Mouse (Mus musculus): ENCODE results near the gene Vil1. TPM values are rescaled to one million over a fixed set of nuclear protein-coding genes. Genes with fewer than 3 reads are reported as not detected.

Vil1 gene
- total and polyA plus RNA-seq, 2 experiments, result 0.18 to 0.26 TPM

GRCm38 (mm10) chr1:74385064-74385463, 24.1 kb upstream of the Vil1 start:
- 93% methylated on average over 10 of the region's 10 CpGs for WGBS
- H3K4me1 ChIP-seq (ENCODE audit: control insufficient read depth, insufficient read depth, low read length), result peaks cover 10% of the 10 kb centered on the region
- DNase-seq (ENCODE audit: extremely low read depth, low read depth, low spot score), result no peak

DNA sequence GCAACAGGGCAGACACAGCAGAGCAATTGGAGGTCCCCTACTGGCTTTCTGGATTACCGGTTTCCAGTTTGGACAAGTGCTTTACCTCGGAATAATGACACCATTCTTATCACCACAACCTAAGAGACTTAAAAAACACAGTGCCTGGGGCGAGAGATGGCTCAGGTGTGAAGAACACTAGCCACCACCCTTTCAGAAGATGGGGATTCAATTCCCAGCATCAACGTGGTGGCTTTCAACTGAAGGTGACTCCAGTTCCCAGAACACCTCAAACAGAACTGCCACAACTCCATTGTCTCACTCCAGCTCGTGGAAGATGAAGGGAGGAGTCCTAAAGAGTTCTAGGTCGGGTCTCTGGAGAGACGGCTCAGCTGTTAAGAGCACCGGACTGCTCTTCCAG, 23.6 kb upstream of the Vil1 start:
- TF ChIP-seq POLR2A (IDR thresholded peaks at IDR 0.05; ENCODE audit: extremely low read depth, insufficient read depth, low read length), result no peak
- no peak for TF ChIP-seq CTCF (IDR thresholded peaks at IDR 0.05; ENCODE audit: low read depth, low read length)
- 92% methylated on average over 8 of the region's 8 CpGs for WGBS
- Histone ChIP-seq H3K4me3 (ENCODE audit: insufficient read depth, low read depth, low read length) (no peak overlapping the region), H3K79me2 (ENCODE audit: control insufficient read depth, insufficient read depth, low read length) (no peaks in the 10 kb centered on the region), H3K36me3 (ENCODE audit: control insufficient read depth, insufficient read depth, low read length) (no peaks in the 10 kb centered on the region), H3K4me1 (ENCODE audit: control insufficient read depth, insufficient read depth, low read length) (peaks cover 10% of the 10 kb centered on the region), H3K27me3 (ENCODE audit: control insufficient read depth, insufficient read depth, low read length) (no peaks in the 10 kb centered on the region), H3K27ac (replicated peaks; ENCODE audit: insufficient read depth, low read depth, low read length) (no peak overlapping the region), H3K9ac (ENCODE audit: low read depth, low read length) (no peak overlapping the region)
- no peak for DNase-seq (ENCODE audit: extremely low read depth, low read depth, low spot score)

More at GRCm38 (mm10) chr1:74385064-74385463, 24.1 kb upstream of the Vil1 start:
- no peak overlapping the region for H3K27ac ChIP-seq (replicated peaks; ENCODE audit: insufficient read depth, low read depth, low read length)
- H3K79me2 ChIP-seq (ENCODE audit: control insufficient read depth, insufficient read depth, low read length), result no peaks in the 10 kb centered on the region
- TF ChIP-seq CTCF (IDR thresholded peaks at IDR 0.05; ENCODE audit: low read depth, low read length) (no peak), POLR2A (IDR thresholded peaks at IDR 0.05; ENCODE audit: extremely low read depth, insufficient read depth, low read length) (no peak)
- H3K27me3 ChIP-seq (ENCODE audit: control insufficient read depth, insufficient read depth, low read length), result no peaks in the 10 kb centered on the region
- no peak overlapping the region for H3K9ac ChIP-seq (ENCODE audit: low read depth, low read length)
- no peak overlapping the region for H3K4me3 ChIP-seq (ENCODE audit: insufficient read depth, low read depth, low read length)
- H3K36me3 ChIP-seq (ENCODE audit: control insufficient read depth, insufficient read depth, low read length), result no peaks in the 10 kb centered on the region

GRCm38 (mm10) chr1:74386363-74386713, 22.8 kb upstream of the Vil1 start:
- WGBS, result 59% methylated on average over 7 of the region's 10 CpGs

DNA sequence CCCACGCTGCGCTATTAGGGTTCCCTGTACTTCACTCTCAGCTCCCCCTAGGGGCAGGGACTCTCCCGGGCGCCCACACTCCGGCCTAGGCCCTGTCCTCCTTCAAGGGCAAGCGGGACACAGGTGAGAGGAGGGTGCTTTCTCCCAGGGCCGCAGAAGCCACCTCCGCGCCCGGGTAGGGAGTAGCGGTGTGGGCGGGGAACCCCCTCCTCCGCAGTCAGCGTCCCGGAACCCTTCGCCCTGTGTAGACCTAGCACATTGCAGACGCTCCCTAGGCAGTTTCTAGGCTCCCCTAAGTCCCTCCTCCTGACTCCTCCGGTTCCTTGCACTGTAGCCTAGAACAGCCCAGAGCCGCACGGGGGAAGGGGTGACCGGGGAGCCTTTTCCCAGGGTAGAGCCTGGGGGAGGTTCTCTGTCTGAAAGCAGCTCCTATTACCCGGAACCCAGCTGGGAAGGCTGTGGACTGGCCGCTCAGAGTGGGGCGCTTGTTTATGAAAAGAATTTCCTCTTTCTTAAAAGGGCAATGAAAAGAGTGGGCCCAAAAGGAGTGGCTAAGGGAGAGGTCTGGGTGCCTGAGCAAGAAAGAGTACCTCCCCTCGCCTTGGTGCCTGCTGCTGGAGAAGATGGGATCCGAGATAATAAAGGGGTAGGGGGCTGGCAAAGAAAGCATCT, 22.3 kb upstream of the Vil1 start:
- H3K27me3 ChIP-seq (ENCODE audit: control insufficient read depth, insufficient read depth, low read length), result no peaks in the 10 kb centered on the region
- peaks cover 10% of the 10 kb centered on the region for H3K4me1 ChIP-seq (ENCODE audit: control insufficient read depth, insufficient read depth, low read length)
- DNase-seq (ENCODE audit: extremely low read depth, low read depth, low spot score), result peak; percentile 95
- H3K36me3 ChIP-seq (ENCODE audit: control insufficient read depth, insufficient read depth, low read length), result no peaks in the 10 kb centered on the region
- H3K9ac ChIP-seq (ENCODE audit: low read depth, low read length), result peak overlapping the region; percentile 75
- TF ChIP-seq CTCF (IDR thresholded peaks at IDR 0.05; ENCODE audit: low read depth, low read length) (peak; percentile 68), POLR2A (IDR thresholded peaks at IDR 0.05; ENCODE audit: extremely low read depth, insufficient read depth, low read length) (0 out of 2 replicates have a peak, but pooled peaks have one; percentile 60)
- H3K27ac ChIP-seq (replicated peaks; ENCODE audit: insufficient read depth, low read depth, low read length), result peak overlapping the region; percentile 99
- H3K79me2 ChIP-seq (ENCODE audit: control insufficient read depth, insufficient read depth, low read length), result no peaks in the 10 kb centered on the region
- under 1% methylated on average over 26 of the region's 26 CpGs for WGBS
- peak overlapping the region; percentile 63 for H3K4me3 ChIP-seq (ENCODE audit: insufficient read depth, low read depth, low read length)

More at GRCm38 (mm10) chr1:74386363-74386713, 22.8 kb upstream of the Vil1 start:
- peak overlapping the region; percentile 99 for H3K27ac ChIP-seq (replicated peaks; ENCODE audit: insufficient read depth, low read depth, low read length)
- H3K36me3 ChIP-seq (ENCODE audit: control insufficient read depth, insufficient read depth, low read length), result no peaks in the 10 kb centered on the region
- TF ChIP-seq CTCF (IDR thresholded peaks at IDR 0.05; ENCODE audit: low read depth, low read length) (no peak), POLR2A (IDR thresholded peaks at IDR 0.05; ENCODE audit: extremely low read depth, insufficient read depth, low read length) (no peak)
- H3K79me2 ChIP-seq (ENCODE audit: control insufficient read depth, insufficient read depth, low read length), result no peaks in the 10 kb centered on the region
- peaks cover 10% of the 10 kb centered on the region for H3K4me1 ChIP-seq (ENCODE audit: control insufficient read depth, insufficient read depth, low read length)
- DNase-seq (ENCODE audit: extremely low read depth, low read depth, low spot score), result no peak
- H3K4me3 ChIP-seq (ENCODE audit: insufficient read depth, low read depth, low read length), result peak overlapping the region; percentile 63
- no peaks in the 10 kb centered on the region for H3K27me3 ChIP-seq (ENCODE audit: control insufficient read depth, insufficient read depth, low read length)
- H3K9ac ChIP-seq (ENCODE audit: low read depth, low read length), result peak overlapping the region; percentile 75

GRCm38 (mm10) chr1:74387386-74387988, 21.7 kb upstream of the Vil1 start:
- H3K27ac ChIP-seq (replicated peaks; ENCODE audit: insufficient read depth, low read depth, low read length), result peak overlapping the region; percentile 99
- 47% methylated on average over 15 of the region's 15 CpGs for WGBS
- DNase-seq (ENCODE audit: extremely low read depth, low read depth, low spot score), result no peak
- peaks cover 3% of the 10 kb centered on the region; the same call in 1 of the 2 replicates for H3K79me2 ChIP-seq (ENCODE audit: control insufficient read depth, insufficient read depth, low read length)
- peak overlapping the region; percentile 63 for H3K4me3 ChIP-seq (ENCODE audit: insufficient read depth, low read depth, low read length)
- H3K9ac ChIP-seq (ENCODE audit: low read depth, low read length), result peak overlapping the region; percentile 75
- TF ChIP-seq POLR2A (IDR thresholded peaks at IDR 0.05; ENCODE audit: extremely low read depth, insufficient read depth, low read length) (no peak), CTCF (IDR thresholded peaks at IDR 0.05; ENCODE audit: low read depth, low read length) (no peak)
- peaks cover 10% of the 10 kb centered on the region for H3K4me1 ChIP-seq (ENCODE audit: control insufficient read depth, insufficient read depth, low read length)
- no peaks in the 10 kb centered on the region for H3K27me3 ChIP-seq (ENCODE audit: control insufficient read depth, insufficient read depth, low read length)
- no peaks in the 10 kb centered on the region for H3K36me3 ChIP-seq (ENCODE audit: control insufficient read depth, insufficient read depth, low read length)
